Mouse (Mus musculus): Measurements from ENCODE around the gene BC024978. TPM values are rescaled to one million over a fixed set of nuclear protein-coding genes. Genes with fewer than 3 reads are reported as not detected.
A peak's percentile ranks its signal among the peaks of the same experiment; 100 is the strongest.
"Not testable (repeated sequence)": the region's sequence is repeated elsewhere in the genome, so short reads cannot be mapped to it uniquely, and the experiment has no call there.

Gene BC024978
- polyA plus RNA-seq, 1 experiment from 2014 or later = 4.0 TPM

DNA sequence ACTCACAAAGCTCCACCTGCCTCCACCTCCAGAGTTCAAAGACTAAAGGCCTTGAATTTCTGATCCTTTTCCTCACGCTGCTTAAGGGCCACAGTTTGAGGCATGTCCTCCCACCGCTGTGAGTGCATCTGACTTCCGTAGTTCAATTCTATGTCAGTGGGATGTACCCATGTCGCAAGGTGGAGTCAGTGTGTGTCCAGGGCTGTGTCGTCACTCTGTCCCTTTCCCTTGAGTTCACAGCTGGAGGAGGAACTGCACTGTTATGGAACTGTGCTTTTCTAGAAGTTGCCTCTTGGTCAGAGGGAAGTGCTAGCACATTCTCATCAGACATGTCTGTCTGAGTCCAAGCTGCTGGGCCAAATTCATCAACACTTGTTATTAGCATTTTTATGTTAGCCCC lies 43.0 kb downstream of the BC024978 start:
- H3K4me1 ChIP-seq (replicated peaks) = peaks cover 8% of the 10 kb centered on the region
- ATAC-seq (ENCODE audit: insufficient number of reproducible peaks, insufficient read depth, low FRiP score, low TSS enrichment, low read depth) = no peak
- no peaks in the 10 kb centered on the region for H3K9me3 ChIP-seq
- no peaks in the 10 kb centered on the region for H3K27me3 ChIP-seq
- no peak overlapping the region for H3K4me3 ChIP-seq (replicated peaks)
- WGBS = 91% methylated on average over 5 of the region's 5 CpGs
- H3K4me2 ChIP-seq = no peak overlapping the region
- peaks cover 37% of the 10 kb centered on the region for H3K36me3 ChIP-seq
- H3K27ac ChIP-seq = no peak overlapping the region
- H3K9ac ChIP-seq (replicated peaks) = no peak overlapping the region

DNA sequence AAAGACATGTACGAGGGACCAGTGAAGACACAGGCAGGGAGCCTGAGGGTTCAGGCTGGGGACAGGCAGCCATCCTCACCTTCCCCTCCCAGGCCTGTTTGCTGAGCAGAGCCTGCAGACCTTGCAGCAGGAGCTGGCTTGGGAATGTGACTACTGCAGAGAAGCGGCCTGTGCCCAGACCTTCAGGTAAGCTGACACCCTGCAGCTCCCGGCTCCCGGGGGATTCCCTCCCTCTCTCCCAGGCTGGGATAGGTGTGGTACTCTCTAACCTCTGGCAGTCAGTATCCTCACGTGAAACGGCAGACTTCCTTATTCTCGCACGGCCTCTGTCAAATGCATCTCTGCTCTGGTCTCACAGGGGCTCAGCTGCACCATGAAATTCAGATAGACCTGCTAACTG lies 47.6 kb downstream of the BC024978 start:
- H3K9me3 ChIP-seq = no peaks in the 10 kb centered on the region
- 0 out of 2 replicates have a peak overlapping the region, but pooled peaks have one; percentile 27 for H3K9ac ChIP-seq (replicated peaks)
- no peak overlapping the region for H3K27ac ChIP-seq
- 50% methylated on average over 8 of the region's 8 CpGs for WGBS
- H3K4me1 ChIP-seq (replicated peaks) = no peaks in the 10 kb centered on the region
- H3K36me3 ChIP-seq = peaks cover 61% of the 10 kb centered on the region
- no peak overlapping the region for H3K4me2 ChIP-seq
- H3K27me3 ChIP-seq = no peaks in the 10 kb centered on the region
- H3K4me3 ChIP-seq (replicated peaks) = no peak overlapping the region
- no peak for ATAC-seq (ENCODE audit: insufficient number of reproducible peaks, insufficient read depth, low FRiP score, low TSS enrichment, low read depth)

DNA sequence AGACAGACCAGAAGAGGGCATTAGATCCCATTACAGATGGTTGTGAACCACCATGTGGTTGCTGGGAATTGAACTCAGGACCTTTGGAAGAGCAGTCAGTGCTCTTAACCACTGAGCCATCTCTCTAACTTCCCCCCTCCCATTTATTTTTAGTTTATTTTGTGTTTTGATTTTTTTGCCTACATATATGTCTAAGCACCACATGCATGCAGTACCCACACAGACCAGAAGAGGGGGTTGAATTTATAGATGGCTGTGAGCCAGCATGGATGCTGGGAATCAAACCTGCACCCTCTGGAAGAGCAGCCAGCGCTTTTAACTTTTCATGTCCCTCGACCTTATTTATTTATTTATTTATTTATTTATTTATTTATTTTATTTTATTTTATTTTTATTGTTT lies 48.5 kb downstream of the BC024978 start:
- not testable (repeated sequence) for ATAC-seq (ENCODE audit: insufficient number of reproducible peaks, insufficient read depth, low FRiP score, low TSS enrichment, low read depth); H3K4me2 ChIP-seq
- peaks cover 61% of the 10 kb centered on the region for H3K36me3 ChIP-seq

DNA sequence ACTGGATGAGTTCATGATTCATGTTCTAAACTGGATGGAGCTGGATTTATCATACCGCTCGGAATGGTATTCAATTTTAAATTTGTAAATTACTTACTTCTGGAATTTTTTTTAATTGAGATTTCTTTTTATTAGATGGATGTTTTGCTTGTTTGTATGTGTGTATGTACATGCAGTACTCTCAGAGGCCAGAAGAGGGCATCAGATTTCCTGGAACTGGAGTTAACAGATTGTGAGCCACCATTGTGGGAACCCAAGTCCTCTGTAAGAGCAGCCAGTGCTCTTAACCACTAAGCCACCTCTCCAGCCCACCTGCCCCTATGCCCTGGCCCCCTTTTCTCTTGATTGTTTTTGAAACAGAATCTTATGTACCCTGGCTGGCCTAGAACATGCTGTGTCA lies 53.6 kb downstream of the BC024978 start:
- H3K4me2 ChIP-seq = no peak overlapping the region
- H3K9ac ChIP-seq (replicated peaks) = no peak overlapping the region
- no peaks in the 10 kb centered on the region for H3K27me3 ChIP-seq
- H3K9me3 ChIP-seq = no peaks in the 10 kb centered on the region
- H3K36me3 ChIP-seq = peaks cover 37% of the 10 kb centered on the region
- ATAC-seq (ENCODE audit: insufficient number of reproducible peaks, insufficient read depth, low FRiP score, low TSS enrichment, low read depth) = no peak
- no peaks in the 10 kb centered on the region for H3K4me1 ChIP-seq (replicated peaks)
- WGBS = 92% methylated on average over 2 of the region's 2 CpGs
- H3K4me3 ChIP-seq (replicated peaks) = no peak overlapping the region
- H3K27ac ChIP-seq = no peak overlapping the region

More for the DNA sequence above, 48.5 kb downstream of the BC024978 start:
- H3K9ac ChIP-seq (replicated peaks); H3K27me3 ChIP-seq; H3K4me3 ChIP-seq (replicated peaks); H3K4me1 ChIP-seq (replicated peaks); H3K27ac ChIP-seq; H3K9me3 ChIP-seq: not testable (repeated sequence)
- WGBS = 82% methylated on average over 2 of the region's 2 CpGs

DNA sequence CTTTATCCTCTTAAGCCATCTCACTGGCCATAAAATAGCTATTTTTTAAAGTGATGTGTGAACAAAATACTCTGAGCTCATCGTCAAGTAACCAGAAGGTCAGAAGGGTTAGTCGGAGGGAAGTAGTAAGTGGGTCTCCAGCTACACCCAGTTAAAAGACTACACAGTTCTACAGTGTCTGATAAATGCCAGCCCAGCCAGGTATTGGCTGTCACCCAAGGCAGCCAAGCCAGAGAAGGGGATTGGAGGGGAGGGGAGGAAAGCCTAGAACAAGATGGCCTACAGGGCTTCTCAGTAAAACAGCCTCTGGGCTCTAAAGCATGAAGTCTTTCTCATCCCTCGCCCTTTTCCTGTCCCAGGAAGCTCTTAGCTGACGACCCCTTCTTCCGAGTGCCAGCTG lies 54.3 kb downstream of the BC024978 start:
- no peak overlapping the region for H3K4me2 ChIP-seq
- no peaks in the 10 kb centered on the region for H3K4me1 ChIP-seq (replicated peaks)
- no peak overlapping the region for H3K9ac ChIP-seq (replicated peaks)
- no peak for ATAC-seq (ENCODE audit: insufficient number of reproducible peaks, insufficient read depth, low FRiP score, low TSS enrichment, low read depth)
- no peaks in the 10 kb centered on the region for H3K27me3 ChIP-seq
- H3K9me3 ChIP-seq = no peaks in the 10 kb centered on the region
- 79% methylated on average over 5 of the region's 5 CpGs for WGBS
- H3K4me3 ChIP-seq (replicated peaks) = no peak overlapping the region
- peaks cover 40% of the 10 kb centered on the region for H3K36me3 ChIP-seq
- no peak overlapping the region for H3K27ac ChIP-seq

- H3K36me3 ChIP-seq = peaks cover 25% of the 10 kb centered on the region
- H3K4me2 ChIP-seq = no peak overlapping the region
- 80% methylated on average over 6 of the region's 6 CpGs for WGBS
These were observed 56.4 kb downstream of the BC024978 start for GRCm38 (mm10) chr7:27251946-27252345.

GRCm38 (mm10) chr7:27255721-27256120 lies 60.1 kb downstream of the BC024978 start:
- Histone ChIP-seq H3K4me2 (no peak overlapping the region), H3K4me3 (replicated peaks) (no peak overlapping the region), H3K9me3 (no peaks in the 10 kb centered on the region), H3K4me1 (replicated peaks) (peaks cover 33% of the 10 kb centered on the region), H3K27ac (no peak overlapping the region), H3K27me3 (no peaks in the 10 kb centered on the region), H3K36me3 (peaks cover 20% of the 10 kb centered on the region), H3K9ac (replicated peaks) (no peak overlapping the region)
- no peak for ATAC-seq (ENCODE audit: insufficient number of reproducible peaks, insufficient read depth, low FRiP score, low TSS enrichment, low read depth)
- 76% methylated on average over 3 of the region's 3 CpGs for WGBS

More at GRCm38 (mm10) chr7:27251946-27252345, 56.4 kb downstream of the BC024978 start:
- no peaks in the 10 kb centered on the region for H3K27me3 ChIP-seq
- H3K9me3 ChIP-seq = no peaks in the 10 kb centered on the region
- no peak overlapping the region for H3K9ac ChIP-seq (replicated peaks)
- no peak overlapping the region for H3K27ac ChIP-seq
- peaks cover 4% of the 10 kb centered on the region for H3K4me1 ChIP-seq (replicated peaks)
- no peak for ATAC-seq (ENCODE audit: insufficient number of reproducible peaks, insufficient read depth, low FRiP score, low TSS enrichment, low read depth)
- no peak overlapping the region for H3K4me3 ChIP-seq (replicated peaks)

- Histone ChIP-seq H3K9ac (replicated peaks) (no peak overlapping the region), H3K27me3 (no peaks in the 10 kb centered on the region), H3K4me1 (replicated peaks) (peaks cover 35% of the 10 kb centered on the region), H3K9me3 (no peaks in the 10 kb centered on the region), H3K4me2 (peak overlapping the region; percentile 77), H3K27ac (peak overlapping the region; percentile 53; the same call in 1 of the 2 replicates), H3K4me3 (replicated peaks) (peak overlapping the region; percentile 91), H3K36me3 (peaks cover 18% of the 10 kb centered on the region)
- no peak for ATAC-seq (ENCODE audit: insufficient number of reproducible peaks, insufficient read depth, low FRiP score, low TSS enrichment, low read depth)
- 17% methylated on average over 27 of the region's 27 CpGs for WGBS
These were observed 61.7 kb downstream of the BC024978 start for GRCm38 (mm10) chr7:27257046-27257851.

- H3K4me1 ChIP-seq (replicated peaks) = peaks cover 35% of the 10 kb centered on the region
These were observed 62.2 kb downstream of the BC024978 start for GRCm38 (mm10) chr7:27257852-27258204.

DNA sequence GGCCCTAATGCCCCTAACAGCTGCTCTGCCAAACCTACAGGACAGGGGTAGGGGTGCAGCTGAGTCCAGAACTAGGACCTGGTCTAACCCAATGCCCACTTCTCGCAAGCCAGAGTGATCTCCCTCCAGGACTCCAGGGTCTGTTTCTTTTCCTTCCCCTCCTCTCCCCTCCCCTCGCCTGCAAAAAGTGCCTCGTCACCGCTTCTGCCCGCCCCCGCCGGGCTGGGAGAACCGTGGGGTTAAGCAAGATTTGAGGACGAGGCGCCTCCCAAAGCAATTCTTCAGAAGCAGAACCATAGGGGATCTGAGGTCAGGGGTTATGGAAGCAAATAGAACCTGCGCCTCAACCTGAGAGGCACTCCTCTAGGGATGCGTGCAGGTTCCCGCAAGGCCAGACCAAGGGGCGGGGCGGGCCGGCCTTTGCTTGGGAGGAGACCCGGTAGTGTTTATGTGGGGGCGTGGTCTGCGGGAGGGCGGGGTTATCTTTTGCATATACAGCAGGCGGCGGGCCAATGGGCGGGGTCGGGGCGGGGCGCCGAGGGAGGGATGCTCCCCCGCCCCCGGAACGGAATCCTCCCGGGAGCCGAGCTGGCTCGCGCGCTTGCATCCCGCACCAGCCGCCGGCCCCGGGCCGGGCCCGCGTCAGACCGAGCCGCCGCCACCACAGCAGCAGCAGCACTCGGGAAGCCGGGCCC lies 62.8 kb downstream of the BC024978 start, which contains the start of gene Numbl:
Gene Numbl, plus strand, starts transcription at position 229 of the 695 bp plus-strand sequence.
- ATAC-seq (ENCODE audit: insufficient number of reproducible peaks, insufficient read depth, low FRiP score, low TSS enrichment, low read depth) = peak; percentile 82
- Histone ChIP-seq H3K9ac (replicated peaks) (peak within 1 kb of the TSS; percentile 90), H3K36me3 (peaks cover 21% of the 10 kb centered on the region), H3K27me3 (no peaks in the 10 kb centered on the region), H3K4me3 (replicated peaks) (peak within 1 kb of the TSS; percentile 91), H3K4me1 (replicated peaks) (peaks cover 35% of the 10 kb centered on the region), H3K4me2 (peak within 1 kb of the TSS; percentile 77), H3K9me3 (no peaks in the 10 kb centered on the region), H3K27ac (peak within 1 kb of the TSS; percentile 89)
- WGBS = 1% methylated on average over 47 of the region's 47 CpGs

More at GRCm38 (mm10) chr7:27257852-27258204, 62.2 kb downstream of the BC024978 start:
- Histone ChIP-seq H3K27me3 (no peaks in the 10 kb centered on the region), H3K4me2 (peak overlapping the region; percentile 77), H3K9ac (replicated peaks) (no peak overlapping the region), H3K36me3 (peaks cover 18% of the 10 kb centered on the region), H3K4me3 (replicated peaks) (peak overlapping the region; percentile 91), H3K27ac (peak overlapping the region; percentile 57), H3K9me3 (no peaks in the 10 kb centered on the region)
- 2% methylated on average over 5 of the region's 6 CpGs for WGBS
- 0 out of 2 replicates have a peak, but pooled peaks have one; percentile 4 for ATAC-seq (ENCODE audit: insufficient number of reproducible peaks, insufficient read depth, low FRiP score, low TSS enrichment, low read depth)

DNA sequence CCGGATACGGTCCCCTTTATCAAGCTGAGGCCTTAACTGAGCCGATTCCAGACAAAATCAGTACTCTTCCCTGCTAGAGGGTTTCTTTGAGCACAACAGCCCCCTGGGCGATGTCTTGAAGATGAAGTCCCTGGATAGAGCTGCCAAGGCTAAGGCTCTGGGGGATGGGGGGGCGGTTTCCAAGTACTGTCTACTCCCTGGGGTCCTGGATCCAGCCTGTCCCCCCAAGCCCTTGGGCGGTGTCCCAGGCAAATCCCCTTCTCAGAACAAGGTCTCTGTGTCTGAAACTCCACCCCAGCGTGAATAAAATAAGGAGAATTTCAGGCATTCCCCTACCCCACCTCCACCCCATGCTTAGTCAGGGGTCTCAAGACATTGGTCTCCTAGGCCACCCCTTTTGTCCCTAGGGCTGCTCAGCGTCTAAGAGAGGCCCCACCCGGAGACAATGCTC lies 63.7 kb downstream of the BC024978 start:
- Histone ChIP-seq H3K9ac (replicated peaks) (peak overlapping the region; percentile 90), H3K4me2 (peak overlapping the region; percentile 77), H3K4me3 (replicated peaks) (peak overlapping the region; percentile 91), H3K4me1 (replicated peaks) (peaks cover 35% of the 10 kb centered on the region), H3K36me3 (peaks cover 30% of the 10 kb centered on the region), H3K27me3 (no peaks in the 10 kb centered on the region), H3K27ac (peak overlapping the region; percentile 89; the same call in 1 of the 2 replicates), H3K9me3 (no peaks in the 10 kb centered on the region)
- WGBS = 5% methylated on average over 9 of the region's 9 CpGs
- no peak; the same call in 1 of the 2 replicates for ATAC-seq (ENCODE audit: insufficient number of reproducible peaks, insufficient read depth, low FRiP score, low TSS enrichment, low read depth)
